Mouse (Mus musculus): ENCODE measurements around the gene Entpd1.

Gene Entpd1

GRCm38 (mm10) chr19:40675329-40675728 is 63.2 kb downstream of the Entpd1 start:
- no peak for DNase-seq

GRCm38 (mm10) chr19:40678087-40678486 is 65.9 kb downstream of the Entpd1 start:
- no peak for DNase-seq

- DNase-seq = peak; percentile 49
Measured at GRCm38 (mm10) chr19:40678532-40679307, 66.6 kb downstream of the Entpd1 start.

- DNase-seq = no peak
Measured at GRCm38 (mm10) chr19:40679632-40680031, 67.5 kb downstream of the Entpd1 start.

- DNase-seq = no peak
Measured at GRCm38 (mm10) chr19:40684124-40684523, 72.0 kb downstream of the Entpd1 start.

- no peak for DNase-seq
Measured at GRCm38 (mm10) chr19:40684566-40684965, 72.4 kb downstream of the Entpd1 start.

GRCm38 (mm10) chr19:40687291-40687927 is 75.2 kb downstream of the Entpd1 start:
- DNase-seq = peak; percentile 38

GRCm38 (mm10) chr19:40693201-40693600 is 81.0 kb downstream of the Entpd1 start:
- no peak for DNase-seq

GRCm38 (mm10) chr19:40696116-40696515 is 84.0 kb downstream of the Entpd1 start:
- no peak for DNase-seq

- DNase-seq = peak; percentile 37
Measured at GRCm38 (mm10) chr19:40698103-40698853, 86.1 kb downstream of the Entpd1 start.

GRCm38 (mm10) chr19:40699816-40700215 is 87.7 kb downstream of the Entpd1 start:
- DNase-seq = no peak

GRCm38 (mm10) chr19:40702406-40702805 is 90.2 kb downstream of the Entpd1 start:
- no peak for DNase-seq

GRCm38 (mm10) chr19:40712889-40713628 is 100.9 kb downstream of the Entpd1 start:
- no peak for DNase-seq

- DNase-seq = no peak
Measured at GRCm38 (mm10) chr19:40714700-40715099, 102.5 kb downstream of the Entpd1 start.

- no peak for DNase-seq
Measured at GRCm38 (mm10) chr19:40716981-40717380, 104.8 kb downstream of the Entpd1 start.

GRCm38 (mm10) chr19:40719439-40720105 is 107.4 kb downstream of the Entpd1 start:
- no peak for DNase-seq

GRCm38 (mm10) chr19:40720381-40720780 is 108.2 kb downstream of the Entpd1 start:
- DNase-seq = no peak

GRCm38 (mm10) chr19:40722137-40723038 is 110.2 kb downstream of the Entpd1 start:
- DNase-seq = peak; percentile 76

- no peak for DNase-seq
Measured at GRCm38 (mm10) chr19:40723516-40723915, 111.3 kb downstream of the Entpd1 start.

- DNase-seq = no peak
Measured at GRCm38 (mm10) chr19:40726148-40726547, 114.0 kb downstream of the Entpd1 start.

GRCm38 (mm10) chr19:40726614-40727013 is 114.4 kb downstream of the Entpd1 start:
- no peak for DNase-seq

All from kidney, postnatal 10 days (tissue).